Mouse (Mus musculus): ENCODE results near the gene Mrm3.

DNA sequence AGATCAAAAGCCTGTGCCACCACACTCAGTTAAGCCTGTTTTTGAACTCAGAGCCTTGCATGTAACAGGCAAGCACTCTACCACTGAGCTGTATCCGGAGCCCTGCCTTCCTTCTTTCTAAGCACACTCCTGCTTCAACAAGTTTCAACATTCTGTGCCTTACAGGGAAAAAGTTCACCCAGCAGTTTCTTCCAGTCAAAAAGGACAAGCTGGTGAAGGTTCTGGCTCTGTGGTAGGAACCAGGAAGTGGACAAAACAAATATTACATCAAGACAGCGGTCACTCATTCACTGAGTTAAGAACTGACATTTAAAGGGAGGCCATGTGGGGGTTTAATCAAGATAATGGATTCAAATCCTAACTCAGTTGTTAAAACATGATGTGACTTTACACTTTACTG is 28.5 kb upstream of the Mrm3 start:
- TF ChIP-seq CTCF (IDR thresholded peaks at IDR 0.05; ENCODE audit: extremely low read depth, insufficient read length, insufficient replicate concordance, low read depth, low read length) (no peak), POLR2A (IDR thresholded peaks at IDR 0.05; ENCODE audit: low read depth, low read length) (no peak)

Measured in small intestine, adult 2 months (tissue).